Mouse (Mus musculus) heart, adult 2 months (tissue): Measurements from ENCODE around the gene Uba1. TPM values are rescaled to one million over a fixed set of nuclear protein-coding genes. Genes with fewer than 3 reads are reported as not detected.

Experiments
- DNase-seq, 2 experiments: peaks; one replicate each; pipeline ENCODE4 v3.0.0; 2021
- H3K27ac ChIP-seq: fragments of 200-600 bp; 2 replicates; pipeline ENCODE4 v1.8.1; 2022
- H3K27me3 ChIP-seq: fragments of 200-500 bp; 2 replicates; pipeline ENCODE4 v1.6.1; 2012; ENCODE audit warnings: mild to moderate bottlenecking, low read length, inconsistent platforms, mixed read lengths; ENCODE audit not compliant: control insufficient read depth, insufficient read depth
- H3K36me3 ChIP-seq: fragments of 200-500 bp; 2 replicates; pipeline ENCODE4 v1.6.1; 2012; ENCODE audit warnings: low read length, inconsistent platforms; ENCODE audit not compliant: control insufficient read depth, insufficient read depth
- H3K4me1 ChIP-seq: fragments of 200-500 bp; 2 replicates; pipeline ENCODE4 v1.6.1; 2011; ENCODE audit warnings: low read length; ENCODE audit not compliant: control insufficient read depth, insufficient read depth
- H3K4me3 ChIP-seq: fragments of 200-600 bp; 2 replicates; pipeline ENCODE4 v1.8.1; 2022
- H3K79me2 ChIP-seq: fragments of 200-500 bp; replicated peaks from 2 replicates; pipeline ENCODE4 v1.6.1; 2012; ENCODE audit warnings: mild to moderate bottlenecking, inconsistent platforms, low read length, moderate library complexity, mixed read lengths; ENCODE audit not compliant: control insufficient read depth, insufficient read depth
- H3K9ac ChIP-seq: fragments of 200-500 bp; 2 replicates; pipeline ENCODE4 v1.6.1; 2012; ENCODE audit warnings: low read depth, mild to moderate bottlenecking, control low read depth, inconsistent platforms, low read length, mixed read lengths
- CTCF ChIP-seq: fragments of 200-600 bp; IDR thresholded peaks from 2 replicates; pipeline ENCODE4 v1.8.1; 2022; ENCODE audit warnings: antibody characterized with exemption, mild to moderate bottlenecking, moderate library complexity
- EP300 ChIP-seq: fragments of 200-500 bp; IDR thresholded peaks from 2 replicates; pipeline ENCODE4 v1.6.1; 2011; ENCODE audit warnings: low read depth, low read length, control low read depth; ENCODE audit not compliant: insufficient read depth
- POLR2A ChIP-seq: fragments of 200-500 bp; IDR thresholded peaks from 2 replicates; pipeline ENCODE4 v1.6.1; 2011; ENCODE audit warnings: mild to moderate bottlenecking, low read depth, low read length, control low read depth; ENCODE audit not compliant: insufficient read depth
- WGBS: fragments of 180-500 bp; shearing (Covaris S2); methylation state at CpG from one replicate; pipeline ENCODE4 v1.1.7; 2018; 5-methylcytosine and 5-hydroxymethylcytosine counted together
- intact Hi-C: fragments of 180-260 bp; cut with DNase I; formaldehyde crosslinking; loops from one replicate; pipeline ENCODE4 v1.15.1; 2025
- polyA plus RNA-seq: library from polyadenylated mRNA; depleted of rRNA; stranded (reverse); fragments of >200 nt; gene quantifications from 2 replicates; pipeline ENCODE4 v1.2.3, GENCODE M21; 2012
- total RNA-seq, 2 experiments: library from RNA; stranded (reverse); gene quantifications; 2 replicates each; pipeline ENCODE4 v1.2.3; 2021

Uba1 gene
- total and polyA plus RNA-seq, 3 experiments = 180 to 211 (median 206) TPM

GRCm38 (mm10) chrX:20638141-20638540 is 20.0 kb upstream of the Uba1 start:
- Histone ChIP-seq H3K4me3 (no peak overlapping the region), H3K27me3 (no peaks in the 10 kb centered on the region), H3K4me1 (no peaks in the 10 kb centered on the region; the same call in 1 of the 2 replicates), H3K27ac (no peak overlapping the region), H3K79me2 (no peaks in the 10 kb centered on the region; the same call in none of the 2 replicates), H3K36me3 (no peaks in the 10 kb centered on the region; the same call in 1 of the 2 replicates), H3K9ac (no peak overlapping the region)
- TF ChIP-seq CTCF (no peak), EP300 (no peak), POLR2A (no peak)
- intact Hi-C loops = no loop called here
- DNase-seq = no peak
- 97% methylated on average over 2 of the region's 2 CpGs for WGBS

- intact Hi-C loops = no loop called here
- no peak overlapping the region for H3K27ac ChIP-seq
- WGBS = 53% methylated on average over 5 of the region's 5 CpGs
- TF ChIP-seq EP300 (no peak), CTCF (no peak), POLR2A (no peak)
- H3K9ac ChIP-seq = no peak overlapping the region
- no peaks in the 10 kb centered on the region for H3K4me1 ChIP-seq
- no peak overlapping the region for H3K4me3 ChIP-seq
- no peaks in the 10 kb centered on the region for H3K36me3 ChIP-seq
- H3K27me3 ChIP-seq = no peaks in the 10 kb centered on the region
- peak in 1 of 2 experiments; percentile 8 for DNase-seq
- no peaks in the 10 kb centered on the region for H3K79me2 ChIP-seq
Measured at GRCm38 (mm10) chrX:20644780-20645179, 13.3 kb upstream of the Uba1 start.

- Histone ChIP-seq H3K27me3 (no peaks in the 10 kb centered on the region), H3K27ac (no peak overlapping the region), H3K4me3 (no peak overlapping the region; the same call in 1 of the 2 replicates), H3K79me2 (no peaks in the 10 kb centered on the region), H3K9ac (no peak overlapping the region), H3K4me1 (no peaks in the 10 kb centered on the region), H3K36me3 (no peaks in the 10 kb centered on the region)
- no peak for TF ChIP-seq CTCF
- TF ChIP-seq POLR2A = no peak
- no peak for TF ChIP-seq EP300
- WGBS = 29% methylated on average over 5 of the region's 5 CpGs
- intact Hi-C loops = no loop called here
- DNase-seq = no peak
Measured at GRCm38 (mm10) chrX:20657593-20657992, 533 bp upstream of the Uba1 start.

- peak overlapping the region; percentile 45 for H3K4me3 ChIP-seq
- DNase-seq = peak; percentile 6 to 37
- no peaks in the 10 kb centered on the region for H3K4me1 ChIP-seq
- intact Hi-C loops = no loop called here
- WGBS = 11% methylated on average over 24 of the region's 24 CpGs
- no peaks in the 10 kb centered on the region for H3K27me3 ChIP-seq
- no peaks in the 10 kb centered on the region for H3K79me2 ChIP-seq
- H3K9ac ChIP-seq = peak overlapping the region; percentile 68
- H3K36me3 ChIP-seq = peaks cover 1% of the 10 kb centered on the region
- H3K27ac ChIP-seq = peak overlapping the region; percentile 81
- TF ChIP-seq CTCF = no peak
- no peak for TF ChIP-seq POLR2A
- TF ChIP-seq EP300 = no peak
Measured at GRCm38 (mm10) chrX:20658891-20659406, 823 bp downstream of the Uba1 start.

GRCm38 (mm10) chrX:20662317-20662715 is 4.2 kb downstream of the Uba1 start:
- intact Hi-C loops = loop anchor here (2.0 to 5.0 kb wide), 4 partner anchors 45 to 285 kb away; partner anchors contain the start of genes Ndufb11 and Rbm10

GRCm38 (mm10) chrX:20662716-20663443 is 4.8 kb downstream of the Uba1 start:
- 21% methylated on average over 26 of the region's 28 CpGs for WGBS
- intact Hi-C loops = loop anchor here (1.0 to 5.0 kb wide), 5 partner anchors 24 to 284 kb away; partner anchors contain the start of genes Cdk16, Ndufb11 and Rbm10
- DNase-seq = peak; percentile 82 to 88

More at GRCm38 (mm10) chrX:20662317-20662715, 4.2 kb downstream of the Uba1 start:
- Histone ChIP-seq H3K27ac (no peak overlapping the region), H3K4me3 (no peak overlapping the region), H3K27me3 (no peaks in the 10 kb centered on the region), H3K9ac (no peak overlapping the region), H3K79me2 (no peaks in the 10 kb centered on the region), H3K36me3 (peaks cover 22% of the 10 kb centered on the region), H3K4me1 (peaks cover 2% of the 10 kb centered on the region; the same call in 1 of the 2 replicates)
- TF ChIP-seq POLR2A = no peak
- no peak for TF ChIP-seq CTCF
- no peak for TF ChIP-seq EP300
- no peak for DNase-seq
- WGBS = 29% methylated on average over 5 of the region's 5 CpGs

More at GRCm38 (mm10) chrX:20662716-20663443, 4.8 kb downstream of the Uba1 start:
- H3K27me3 ChIP-seq = no peaks in the 10 kb centered on the region
- H3K36me3 ChIP-seq = peaks cover 24% of the 10 kb centered on the region
- peaks cover 2% of the 10 kb centered on the region; the same call in 1 of the 2 replicates for H3K4me1 ChIP-seq
- H3K4me3 ChIP-seq = peak overlapping the region; percentile 73
- H3K9ac ChIP-seq = peak overlapping the region; percentile 84
- H3K79me2 ChIP-seq = no peaks in the 10 kb centered on the region
- peak overlapping the region; percentile 90 for H3K27ac ChIP-seq
- TF ChIP-seq CTCF (peak; percentile 77), POLR2A (peak; percentile 78), EP300 (0 out of 2 replicates have a peak, but pooled peaks have one; percentile 45)
